Mouse (Mus musculus): Measurements from ENCODE around the gene Erp44. TPM values are rescaled to one million over a fixed set of nuclear protein-coding genes. Genes with fewer than 3 reads are reported as not detected.

Erp44 gene
- total and polyA plus RNA-seq, 3 experiments: 59.2 to 203 (median 99.7) TPM

- Histone ChIP-seq H3K4me2 (ENCODE audit: insufficient read depth, low read depth, poor library complexity, severe bottlenecking) (peak overlapping the region; percentile 36; the same call in 1 of the 2 replicates), H3K9ac (ENCODE audit: insufficient read depth, low read depth) (no peak overlapping the region), H3K9me3 (replicated peaks; ENCODE audit: low read length) (no peaks in the 10 kb centered on the region), H3K4me3 (replicated peaks in 1 of 3; ENCODE audit: low read depth in 2 of 3, low read length in 2 of 3, poor library complexity in 1 of 3) (no peak overlapping the region), H3K4me1 (ENCODE audit: control insufficient read depth in 1 of 2, insufficient read depth in 2 of 2) (peaks cover 0 to 53% of the 10 kb centered on the region in 2 experiments; a peak in 3 of 4 replicates), H3K27ac (ENCODE audit: insufficient read depth, low read depth) (no peak overlapping the region), H3K27me3 (replicated peaks) (no peaks in the 10 kb centered on the region), H3K36me3 (replicated peaks in 1 of 2; ENCODE audit: control insufficient read depth in 1 of 2, insufficient read depth in 1 of 2, low read length in 1 of 2) (no peaks in the 10 kb centered on the region), H3K79me2 (replicated peaks; ENCODE audit: control insufficient read depth, extremely low read depth, insufficient read depth, poor library complexity, severe bottlenecking) (peaks cover 51% of the 10 kb centered on the region)
- peak; percentile 84 for TF ChIP-seq MAFK (IDR thresholded peaks at IDR 0.05; ENCODE audit: insufficient replicate concordance, low read length)
- TF ChIP-seq USF2 (conservative IDR thresholded peaks at IDR 0.05; ENCODE audit: low read depth, low read length): no peak
- dilution Hi-C loops (cut with MboI; ENCODE audit: extremely low pct_ligation_motif_present, extremely low pct_unique_long_range_greater_than_20kb, low sequenced_read_pairs) (no loop called here), in situ Hi-C loops (cut with MboI; ENCODE audit: low pct_ligation_motif_present, low pct_unique_long_range_greater_than_20kb, low sequenced_read_pairs) (no loop called here)
- no peak for DNase-seq (ENCODE audit: extremely low read depth)
Measured at GRCm38 (mm10) chr4:48277011-48277410, 2.3 kb downstream of the Erp44 start.

- Histone ChIP-seq H3K4me1 (ENCODE audit: control insufficient read depth in 1 of 2, insufficient read depth in 2 of 2) (peaks cover 0 to 61% of the 10 kb centered on the region in 2 experiments; a peak in 3 of 4 replicates), H3K27ac (ENCODE audit: insufficient read depth, low read depth) (no peak overlapping the region), H3K4me2 (ENCODE audit: insufficient read depth, low read depth, poor library complexity, severe bottlenecking) (no peak overlapping the region), H3K9ac (ENCODE audit: insufficient read depth, low read depth) (no peak overlapping the region), H3K79me2 (replicated peaks; ENCODE audit: control insufficient read depth, extremely low read depth, insufficient read depth, poor library complexity, severe bottlenecking) (peaks cover 56% of the 10 kb centered on the region), H3K4me3 (replicated peaks in 1 of 3; ENCODE audit: low read depth in 2 of 3, low read length in 2 of 3, poor library complexity in 1 of 3) (no peak overlapping the region), H3K27me3 (replicated peaks) (no peaks in the 10 kb centered on the region), H3K36me3 (replicated peaks in 1 of 2; ENCODE audit: control insufficient read depth in 1 of 2, insufficient read depth in 1 of 2, low read length in 1 of 2) (no peaks in the 10 kb centered on the region), H3K9me3 (replicated peaks; ENCODE audit: low read length) (no peaks in the 10 kb centered on the region)
- in situ Hi-C loops (cut with MboI; ENCODE audit: low pct_ligation_motif_present, low pct_unique_long_range_greater_than_20kb, low sequenced_read_pairs): no loop called here
- TF ChIP-seq ELF1 (IDR thresholded peaks at IDR 0.05; ENCODE audit: low read depth, low read length) (no peak), BHLHE40 (IDR thresholded peaks at IDR 0.05; ENCODE audit: low read depth, low read length) (no peak), KAT2A (IDR thresholded peaks at IDR 0.05; ENCODE audit: insufficient replicate concordance, low read length) (no peak), TCF12 (IDR thresholded peaks at IDR 0.05; ENCODE audit: low read depth, low read length) (no peak), JUND (conservative IDR thresholded peaks at IDR 0.05; ENCODE audit: low read depth, low read length) (no peak), CHD2 (IDR thresholded peaks at IDR 0.05; ENCODE audit: low read length) (no peak), PAX5 (IDR thresholded peaks at IDR 0.05; ENCODE audit: low read length) (no peak)
- no peak for DNase-seq (ENCODE audit: extremely low read depth)
- dilution Hi-C loops (cut with MboI; ENCODE audit: extremely low pct_ligation_motif_present, extremely low pct_unique_long_range_greater_than_20kb, low sequenced_read_pairs): no loop called here
Measured at GRCm38 (mm10) chr4:48275736-48276135, 3.6 kb downstream of the Erp44 start.

GRCm38 (mm10) chr4:48273119-48273829 is 6.1 kb downstream of the Erp44 start:
- H3K4me3 ChIP-seq (replicated peaks in 1 of 3; ENCODE audit: low read depth in 2 of 3, low read length in 2 of 3, poor library complexity in 1 of 3): no peak overlapping the region
- H3K27ac ChIP-seq (ENCODE audit: insufficient read depth, low read depth): no peak overlapping the region
- dilution Hi-C loops (cut with MboI; ENCODE audit: extremely low pct_ligation_motif_present, extremely low pct_unique_long_range_greater_than_20kb, low sequenced_read_pairs) (no loop called here), in situ Hi-C loops (cut with MboI; ENCODE audit: low pct_ligation_motif_present, low pct_unique_long_range_greater_than_20kb, low sequenced_read_pairs) (no loop called here)
- peaks cover 0 to 6% of the 10 kb centered on the region in 2 experiments for H3K36me3 ChIP-seq (replicated peaks in 1 of 2; ENCODE audit: control insufficient read depth in 1 of 2, insufficient read depth in 1 of 2, low read length in 1 of 2)
- H3K9ac ChIP-seq (ENCODE audit: insufficient read depth, low read depth): no peak overlapping the region
- TF ChIP-seq ETS1 (conservative IDR thresholded peaks at IDR 0.05; ENCODE audit: low read depth, low read length) (0 out of 2 replicates have a peak, but pooled peaks have one; percentile 8), E2F4 (IDR thresholded peaks at IDR 0.05; ENCODE audit: insufficient replicate concordance, low read depth, low read length) (no peak), MYC (IDR thresholded peaks at IDR 0.05; ENCODE audit: low read depth, low read length) (no peak), ZNF384 (IDR thresholded peaks at IDR 0.05; ENCODE audit: low read depth, low read length) (peak; percentile 73), CTCF (conservative IDR thresholded peaks at IDR 0.05 in 1 of 2, IDR thresholded peaks at IDR 0.05 in 1 of 2; ENCODE audit: low read depth in 2 of 2, low read length in 2 of 2) (no peak)
- H3K4me1 ChIP-seq (ENCODE audit: control insufficient read depth in 1 of 2, insufficient read depth in 2 of 2): peaks cover 0 to 78% of the 10 kb centered on the region in 2 experiments
- H3K9me3 ChIP-seq (replicated peaks; ENCODE audit: low read length): no peaks in the 10 kb centered on the region
- no peak for DNase-seq (ENCODE audit: extremely low read depth)
- H3K4me2 ChIP-seq (ENCODE audit: insufficient read depth, low read depth, poor library complexity, severe bottlenecking): peak overlapping the region; percentile 21; the same call in 1 of the 2 replicates
- H3K27me3 ChIP-seq (replicated peaks): no peaks in the 10 kb centered on the region
- peaks cover 62% of the 10 kb centered on the region for H3K79me2 ChIP-seq (replicated peaks; ENCODE audit: control insufficient read depth, extremely low read depth, insufficient read depth, poor library complexity, severe bottlenecking)

Data from CH12.LX (cell line).